Mouse (Mus musculus) intestine, embryonic 15.5 days (tissue): Measurements from ENCODE around the gene Kif21b. TPM values are rescaled to one million over a fixed set of nuclear protein-coding genes. Genes with fewer than 3 reads are reported as not detected.

Source experiments
- ATAC-seq: fragments of 200-750 bp; cut with Nextera tagmentation; 2 replicates; pipeline ENCODE4 v1.8.0; 2017; ENCODE audit warnings: moderate TSS enrichment, moderate library complexity
- H3K27ac ChIP-seq: fragments of 300-500 bp; sonication (generic); 2 replicates; pipeline ENCODE4 v1.5.1; 2015; ENCODE audit warnings: mild to moderate bottlenecking, inconsistent platforms
- H3K27me3 ChIP-seq: fragments of 300-500 bp; sonication (generic); replicated peaks from 2 replicates; pipeline ENCODE4 v1.6.1; 2015; ENCODE audit warnings: inconsistent platforms
- H3K36me3 ChIP-seq: fragments of 300-500 bp; sonication (generic); 2 replicates; pipeline ENCODE4 v1.6.1; 2015; ENCODE audit warnings: inconsistent platforms
- H3K4me1 ChIP-seq: fragments of 300-500 bp; sonication (generic); replicated peaks from 2 replicates; pipeline ENCODE4 v1.6.1; 2015; ENCODE audit warnings: inconsistent platforms
- H3K4me2 ChIP-seq: fragments of 300-500 bp; sonication (generic); replicated peaks from 2 replicates; pipeline ENCODE4 v1.6.1; 2015; ENCODE audit warnings: mild to moderate bottlenecking, inconsistent platforms
- H3K4me3 ChIP-seq: fragments of 300-500 bp; sonication (generic); replicated peaks from 2 replicates; pipeline ENCODE4 v1.5.1; 2015; ENCODE audit warnings: inconsistent platforms
- H3K9ac ChIP-seq: fragments of 300-500 bp; sonication (generic); 2 replicates; pipeline ENCODE4 v1.6.1; 2015; ENCODE audit warnings: inconsistent platforms
- H3K9me3 ChIP-seq: fragments of 300-500 bp; sonication (generic); 2 replicates; pipeline ENCODE4 v1.6.1; 2016; ENCODE audit warnings: inconsistent platforms
- WGBS: fragments of 180-500 bp; shearing (Covaris S2); methylation state at CpG from one replicate; pipeline ENCODE4 v1.1.7; 2015; 5-methylcytosine and 5-hydroxymethylcytosine counted together
- polyA plus RNA-seq: library from polyadenylated mRNA; unstranded; fragments of >200 nt; fragmentation: Nextera tagmentation; extraction: Ambion mirVana; gene quantifications from 2 replicates; pipeline ENCODE4 v1.2.1, GENCODE M21; 2015

The Kif21b gene
- polyA plus RNA-seq, 1 experiment from 2014 or later: 4.1 TPM

DNA sequence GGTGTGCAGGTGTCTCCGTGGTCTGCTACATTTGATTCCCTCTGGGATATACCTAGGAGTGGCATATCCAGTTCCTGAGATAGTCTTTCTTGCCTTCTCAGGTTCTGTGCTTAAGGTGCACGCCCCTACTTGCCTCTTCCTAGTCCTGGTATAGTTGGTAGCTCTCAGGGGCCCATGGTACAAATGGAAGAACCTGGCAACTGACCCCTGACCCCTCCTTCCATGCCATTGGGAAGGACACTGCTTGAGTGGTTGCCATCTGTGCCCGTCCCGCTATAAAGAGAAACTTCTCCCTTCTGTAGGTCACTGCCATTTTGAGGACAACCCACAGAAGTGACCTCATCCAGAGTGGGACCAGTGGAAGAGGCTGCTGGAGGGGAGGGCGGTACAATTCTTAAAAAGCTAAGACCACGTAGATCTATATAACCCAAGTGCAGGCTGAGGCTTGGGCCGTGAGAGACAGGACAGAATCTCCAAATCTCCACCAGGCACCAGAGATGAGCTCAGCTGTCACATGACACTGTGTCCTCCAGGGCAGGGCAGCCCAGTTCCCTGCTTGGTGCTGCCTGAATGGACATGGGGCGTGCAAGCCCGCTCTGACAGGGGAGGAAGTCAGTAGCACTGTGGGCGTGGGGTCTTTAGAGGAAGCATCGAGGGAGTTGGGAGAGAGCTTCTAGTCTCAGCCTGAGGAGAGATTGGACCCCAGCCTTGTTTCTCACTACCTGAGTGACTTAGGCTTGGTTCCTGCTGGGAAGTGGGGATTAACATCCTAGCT is 10.2 kb downstream of the Kif21b start:
- Histone ChIP-seq H3K4me3 (no peak overlapping the region), H3K27ac (no peak overlapping the region), H3K4me2 (no peak overlapping the region), H3K4me1 (peaks cover 54% of the 10 kb centered on the region), H3K27me3 (no peaks in the 10 kb centered on the region), H3K36me3 (no peaks in the 10 kb centered on the region), H3K9me3 (no peaks in the 10 kb centered on the region), H3K9ac (no peak overlapping the region)
- WGBS: 82% methylated on average over 11 of the region's 11 CpGs
- ATAC-seq: no peak

GRCm38 (mm10) chr1:136142336-136142735 is 11.1 kb downstream of the Kif21b start:
- 38% methylated on average over 6 of the region's 6 CpGs for WGBS
- Histone ChIP-seq H3K27me3 (no peaks in the 10 kb centered on the region), H3K9me3 (no peaks in the 10 kb centered on the region), H3K27ac (no peak overlapping the region), H3K4me1 (peaks cover 45% of the 10 kb centered on the region), H3K4me3 (no peak overlapping the region), H3K36me3 (no peaks in the 10 kb centered on the region), H3K4me2 (no peak overlapping the region), H3K9ac (no peak overlapping the region)
- ATAC-seq: no peak

DNA sequence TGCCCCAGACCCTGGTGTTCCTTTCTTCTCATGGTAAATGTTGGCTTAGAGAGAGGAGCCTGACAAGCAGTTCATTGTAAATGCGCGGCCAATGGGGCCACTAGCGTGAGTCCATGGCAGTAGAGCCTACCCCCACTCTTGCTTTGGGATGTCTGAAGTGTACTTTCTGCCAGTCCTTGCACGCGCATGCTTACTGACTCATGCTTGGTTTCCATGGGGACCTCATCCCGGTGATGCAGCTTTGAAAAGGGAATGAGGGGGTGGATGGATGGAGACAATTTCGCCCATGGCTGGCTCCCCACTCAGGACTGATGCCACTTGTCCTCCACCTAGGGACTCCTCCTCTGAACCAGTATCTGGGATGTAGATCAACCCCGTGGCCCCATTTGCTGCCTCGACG is 12.3 kb downstream of the Kif21b start:
- 93% methylated on average over 10 of the region's 10 CpGs for WGBS
- H3K9ac ChIP-seq: no peak overlapping the region

DNA sequence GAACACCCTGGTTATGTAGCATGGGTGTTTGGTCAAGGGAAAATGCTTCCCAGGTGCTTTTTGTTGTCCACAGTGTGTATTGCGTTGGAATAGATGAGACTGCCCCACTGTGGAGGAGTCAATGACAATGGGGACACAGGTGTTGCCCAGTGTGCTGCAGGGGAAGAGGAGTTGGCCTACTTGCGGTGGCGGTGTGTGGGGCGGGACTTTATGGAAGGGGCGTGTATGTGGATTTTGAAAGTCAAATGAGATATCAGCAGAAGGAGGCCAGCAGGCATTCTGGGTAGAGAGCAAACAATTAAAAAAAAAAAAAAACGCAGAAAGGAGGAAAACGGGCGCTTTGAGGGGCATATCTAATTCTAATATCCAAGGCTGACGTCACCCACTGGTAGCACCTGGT is 18.5 kb downstream of the Kif21b start:
- Histone ChIP-seq H3K9me3 (no peaks in the 10 kb centered on the region), H3K9ac (no peak overlapping the region), H3K27me3 (no peaks in the 10 kb centered on the region), H3K27ac (no peak overlapping the region), H3K4me2 (no peak overlapping the region), H3K4me1 (no peaks in the 10 kb centered on the region), H3K36me3 (peaks cover 20% of the 10 kb centered on the region), H3K4me3 (no peak overlapping the region)
- 0 out of 2 replicates have a peak, but pooled peaks have one; percentile 35 for ATAC-seq
- 87% methylated on average over 9 of the region's 9 CpGs for WGBS

More for the DNA sequence above, 12.3 kb downstream of the Kif21b start:
- no peak overlapping the region for H3K27ac ChIP-seq
- H3K9me3 ChIP-seq: no peaks in the 10 kb centered on the region
- peaks cover 33% of the 10 kb centered on the region for H3K4me1 ChIP-seq
- H3K27me3 ChIP-seq: no peaks in the 10 kb centered on the region
- H3K36me3 ChIP-seq: peaks cover 5% of the 10 kb centered on the region; the same call in 1 of the 2 replicates
- no peak for ATAC-seq
- H3K4me2 ChIP-seq: no peak overlapping the region
- no peak overlapping the region for H3K4me3 ChIP-seq

DNA sequence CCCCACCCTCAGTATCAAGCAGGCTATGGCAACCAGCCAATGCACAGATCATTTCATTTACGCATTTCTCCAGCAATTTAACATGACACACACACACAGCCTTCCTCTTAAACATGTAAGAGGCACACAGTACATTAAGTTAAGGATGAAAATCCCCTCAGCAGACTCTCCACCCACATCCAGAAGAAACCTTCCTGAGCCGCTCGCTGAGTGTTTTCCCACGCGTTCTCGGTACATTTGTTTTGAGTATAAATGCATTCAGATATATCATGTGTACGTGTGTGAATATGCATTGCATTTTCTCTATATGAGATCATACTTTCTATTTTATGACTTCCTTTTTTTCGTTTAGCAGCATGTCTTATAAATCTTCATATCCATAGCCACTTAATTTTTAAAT is 20.2 kb downstream of the Kif21b start:
- 64% methylated on average over 8 of the region's 8 CpGs for WGBS
- H3K36me3 ChIP-seq: peaks cover 20% of the 10 kb centered on the region
- H3K9ac ChIP-seq: no peak overlapping the region
- H3K4me3 ChIP-seq: no peak overlapping the region
- H3K9me3 ChIP-seq: no peaks in the 10 kb centered on the region
- no peaks in the 10 kb centered on the region for H3K4me1 ChIP-seq
- H3K4me2 ChIP-seq: no peak overlapping the region
- no peaks in the 10 kb centered on the region for H3K27me3 ChIP-seq
- ATAC-seq: no peak
- H3K27ac ChIP-seq: no peak overlapping the region

DNA sequence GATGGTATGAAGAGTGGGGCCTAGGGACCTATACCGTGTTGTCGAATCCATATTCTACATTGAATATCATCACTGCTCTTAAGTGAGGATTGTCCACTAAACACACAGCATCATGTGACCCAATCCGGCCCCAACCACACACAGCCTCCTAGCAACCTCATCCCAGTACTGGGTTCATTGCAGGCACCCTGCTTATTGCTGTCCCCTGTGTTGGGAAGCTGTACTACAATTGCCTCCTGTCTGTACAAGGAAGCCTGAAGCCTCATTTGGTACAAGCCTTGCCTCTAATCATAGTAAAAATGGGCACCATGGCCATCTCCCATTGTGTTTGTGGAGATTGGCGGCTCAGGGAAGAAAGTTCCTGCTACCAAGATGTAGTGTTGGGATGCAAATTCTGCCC is 25.1 kb downstream of the Kif21b start:
- H3K4me3 ChIP-seq: no peak overlapping the region

DNA sequence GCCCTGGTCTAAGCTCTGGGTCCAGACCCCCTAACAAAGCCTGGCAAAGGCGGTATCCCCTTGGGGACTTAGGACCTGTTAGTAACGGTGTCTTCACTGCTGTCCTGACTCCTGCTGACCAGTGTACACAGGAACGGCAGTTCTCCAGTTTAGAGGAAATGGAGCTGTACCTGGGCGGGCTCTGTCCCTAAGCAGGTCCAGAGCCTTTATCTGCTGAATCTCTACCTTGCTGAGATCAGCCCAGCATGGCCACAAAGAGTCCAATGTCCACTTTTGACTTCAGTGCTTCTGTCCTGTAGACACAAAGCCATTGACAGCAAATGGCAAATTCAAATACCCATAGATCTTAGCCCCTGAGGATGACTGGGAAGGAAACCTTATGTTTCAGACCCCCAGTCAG is 25.8 kb downstream of the Kif21b start:
- no peaks in the 10 kb centered on the region for H3K27me3 ChIP-seq
- H3K36me3 ChIP-seq: peaks cover 31% of the 10 kb centered on the region
- ATAC-seq: 0 out of 2 replicates have a peak, but pooled peaks have one; percentile 24
- no peak overlapping the region for H3K27ac ChIP-seq
- H3K4me3 ChIP-seq: no peak overlapping the region
- WGBS: 90% methylated on average over 4 of the region's 4 CpGs
- H3K4me1 ChIP-seq: no peaks in the 10 kb centered on the region
- no peak overlapping the region for H3K9ac ChIP-seq
- no peak overlapping the region for H3K4me2 ChIP-seq
- H3K9me3 ChIP-seq: no peaks in the 10 kb centered on the region

More for the DNA sequence above, 25.1 kb downstream of the Kif21b start:
- H3K36me3 ChIP-seq: peaks cover 34% of the 10 kb centered on the region
- no peak for ATAC-seq
- H3K9me3 ChIP-seq: no peaks in the 10 kb centered on the region
- no peaks in the 10 kb centered on the region for H3K27me3 ChIP-seq
- WGBS: 93% methylated on average over 4 of the region's 4 CpGs
- H3K9ac ChIP-seq: no peak overlapping the region
- H3K4me2 ChIP-seq: no peak overlapping the region
- no peaks in the 10 kb centered on the region for H3K4me1 ChIP-seq
- no peak overlapping the region for H3K27ac ChIP-seq

DNA sequence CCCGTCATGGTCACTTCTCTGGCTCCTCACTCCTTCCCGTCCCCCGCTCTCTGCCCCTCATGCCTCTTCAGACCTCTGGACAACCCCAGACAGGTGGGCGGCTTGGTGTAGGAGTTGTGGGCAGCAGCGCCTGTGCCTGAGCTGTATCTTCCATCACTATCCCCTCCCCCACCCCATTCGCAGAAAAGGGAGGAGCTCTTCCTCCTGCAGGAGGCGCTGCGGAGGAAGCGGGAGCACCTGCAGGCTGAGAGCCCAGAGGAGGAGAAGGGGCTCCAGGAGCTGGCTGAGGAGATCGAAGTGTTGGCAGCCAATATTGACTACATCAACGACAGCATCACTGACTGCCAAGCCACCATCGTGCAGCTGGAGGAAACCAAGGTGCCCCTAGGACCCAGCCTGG is 28.6 kb downstream of the Kif21b start:
- Histone ChIP-seq H3K9ac (no peak overlapping the region), H3K27me3 (no peaks in the 10 kb centered on the region), H3K36me3 (peaks cover 28% of the 10 kb centered on the region), H3K9me3 (no peaks in the 10 kb centered on the region), H3K4me1 (no peaks in the 10 kb centered on the region), H3K27ac (no peak overlapping the region), H3K4me2 (no peak overlapping the region), H3K4me3 (no peak overlapping the region)
- ATAC-seq: no peak
- 56% methylated on average over 12 of the region's 12 CpGs for WGBS

- Histone ChIP-seq H3K27me3 (no peaks in the 10 kb centered on the region), H3K4me3 (no peak overlapping the region), H3K4me1 (no peaks in the 10 kb centered on the region), H3K27ac (no peak overlapping the region), H3K36me3 (peaks cover 28% of the 10 kb centered on the region), H3K9ac (no peak overlapping the region), H3K4me2 (no peak overlapping the region), H3K9me3 (no peaks in the 10 kb centered on the region)
- ATAC-seq: no peak
- 87% methylated on average over 12 of the region's 12 CpGs for WGBS
These were observed 29.1 kb downstream of the Kif21b start for GRCm38 (mm10) chr1:136160297-136160696.

DNA sequence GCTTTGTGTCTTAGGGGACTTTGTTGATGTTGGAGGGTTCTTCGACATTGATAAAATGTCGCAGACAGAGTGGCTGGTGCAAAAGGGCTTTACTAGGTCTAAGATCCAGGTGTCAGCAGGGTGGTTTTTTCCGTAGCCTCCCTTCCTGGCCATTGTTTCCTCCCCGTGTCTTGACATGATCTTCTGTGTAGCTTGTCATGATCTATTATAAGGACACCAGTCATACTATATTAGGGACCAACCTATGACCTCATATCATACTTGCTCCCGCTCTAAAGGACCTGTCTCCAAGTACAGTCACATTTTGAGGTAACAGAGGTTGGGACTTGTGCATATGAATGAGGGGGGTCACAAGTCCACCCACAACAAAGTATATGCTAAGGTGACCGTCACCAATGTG is 29.7 kb downstream of the Kif21b start:
- Histone ChIP-seq H3K36me3 (peaks cover 28% of the 10 kb centered on the region), H3K27ac (no peak overlapping the region), H3K9me3 (no peaks in the 10 kb centered on the region), H3K9ac (no peak overlapping the region), H3K4me1 (no peaks in the 10 kb centered on the region), H3K27me3 (no peaks in the 10 kb centered on the region), H3K4me2 (no peak overlapping the region), H3K4me3 (no peak overlapping the region)
- no peak for ATAC-seq
- WGBS: 85% methylated on average over 6 of the region's 6 CpGs

DNA sequence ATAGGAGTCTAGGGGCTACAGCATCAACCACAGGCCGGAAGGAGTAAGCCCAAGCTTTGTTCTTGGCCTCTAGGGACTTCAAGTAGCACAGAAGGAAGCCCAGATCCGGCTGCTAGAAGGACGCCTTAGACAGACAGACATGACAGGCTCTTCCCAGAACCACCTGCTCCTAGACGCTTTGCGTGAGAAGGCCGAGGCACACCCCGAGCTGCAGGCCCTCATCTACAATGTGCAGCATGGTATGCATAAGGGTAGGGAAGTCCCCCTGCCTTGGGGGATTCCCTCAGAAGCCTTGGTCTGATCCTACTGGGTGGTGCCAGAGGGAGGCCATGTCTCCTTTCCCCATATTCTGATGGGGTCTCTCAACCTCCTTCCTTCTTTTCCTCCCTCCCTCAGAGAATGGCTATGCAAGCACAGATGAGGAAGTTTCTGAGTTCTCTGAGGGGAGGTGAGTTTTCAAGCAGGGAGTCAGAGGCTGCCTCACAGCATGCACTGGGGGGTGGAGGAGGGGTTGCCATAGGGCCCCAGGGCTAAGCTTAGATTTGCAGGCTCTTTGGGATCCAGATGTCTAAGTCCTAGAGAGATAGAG is 30.2 kb downstream of the Kif21b start:
- H3K4me2 ChIP-seq: no peak overlapping the region
- no peak overlapping the region for H3K9ac ChIP-seq
- no peak overlapping the region for H3K27ac ChIP-seq
- no peak overlapping the region for H3K4me3 ChIP-seq
- H3K27me3 ChIP-seq: no peaks in the 10 kb centered on the region
- H3K4me1 ChIP-seq: no peaks in the 10 kb centered on the region
- 96% methylated on average over 7 of the region's 7 CpGs for WGBS
- ATAC-seq: no peak
- no peaks in the 10 kb centered on the region for H3K9me3 ChIP-seq
- H3K36me3 ChIP-seq: peaks cover 28% of the 10 kb centered on the region

- H3K27me3 ChIP-seq: no peaks in the 10 kb centered on the region
- H3K36me3 ChIP-seq: peaks cover 3% of the 10 kb centered on the region; the same call in 1 of the 2 replicates
- H3K4me3 ChIP-seq: no peak overlapping the region
- H3K27ac ChIP-seq: no peak overlapping the region
- H3K9ac ChIP-seq: no peak overlapping the region
- no peak overlapping the region for H3K4me2 ChIP-seq
- no peaks in the 10 kb centered on the region for H3K9me3 ChIP-seq
- ATAC-seq: no peak
- H3K4me1 ChIP-seq: no peaks in the 10 kb centered on the region
- 64% methylated on average over 2 of the region's 2 CpGs for WGBS
These were observed 34.2 kb downstream of the Kif21b start for GRCm38 (mm10) chr1:136165436-136165835.

DNA sequence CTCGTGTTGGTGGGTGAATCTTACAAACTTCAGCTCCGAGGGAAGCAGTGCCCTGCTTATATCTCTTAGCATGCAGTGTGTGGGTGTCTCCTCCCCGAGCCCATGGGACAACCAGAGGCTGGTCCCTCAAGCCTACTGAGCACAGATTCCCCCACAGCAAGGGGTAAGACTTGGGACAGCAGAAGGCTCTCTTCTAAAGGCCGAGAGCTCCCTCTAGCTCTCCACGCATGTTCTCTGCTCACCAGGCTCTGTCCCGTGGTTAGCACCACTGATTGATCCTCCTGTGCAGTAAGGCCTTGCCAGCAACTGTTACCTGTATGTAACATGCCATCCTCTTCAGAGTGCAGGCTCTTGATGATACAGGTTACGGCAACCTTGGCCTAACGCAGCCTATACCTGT is 36.5 kb downstream of the Kif21b start:
- no peak overlapping the region for H3K27ac ChIP-seq
- ATAC-seq: no peak
- WGBS: 75% methylated on average over 8 of the region's 8 CpGs

More for the DNA sequence above, 36.5 kb downstream of the Kif21b start:
- no peak overlapping the region for H3K9ac ChIP-seq
- H3K4me1 ChIP-seq: peaks cover 7% of the 10 kb centered on the region; the same call in 1 of the 2 replicates
- no peaks in the 10 kb centered on the region for H3K9me3 ChIP-seq
- H3K4me3 ChIP-seq: no peak overlapping the region
- peaks cover 4% of the 10 kb centered on the region for H3K36me3 ChIP-seq
- no peaks in the 10 kb centered on the region for H3K27me3 ChIP-seq
- no peak overlapping the region for H3K4me2 ChIP-seq
